Mouse (Mus musculus) heart, adult 2 months (tissue): ENCODE data around the gene D1Pas1.

Experiments used
- CTCF ChIP-seq: fragments of 200-600 bp; IDR thresholded peaks from 2 replicates; pipeline ENCODE4 v1.8.1; 2022; ENCODE audit warnings: antibody characterized with exemption, mild to moderate bottlenecking, moderate library complexity
- EP300 ChIP-seq: fragments of 200-500 bp; IDR thresholded peaks from 2 replicates; pipeline ENCODE4 v1.6.1; 2011; ENCODE audit warnings: low read depth, low read length, control low read depth; ENCODE audit not compliant: insufficient read depth
- POLR2A ChIP-seq: fragments of 200-500 bp; IDR thresholded peaks from 2 replicates; pipeline ENCODE4 v1.6.1; 2011; ENCODE audit warnings: mild to moderate bottlenecking, low read depth, low read length, control low read depth; ENCODE audit not compliant: insufficient read depth

GRCm38 (mm10) chr1:187008236-187008635, 41.0 kb downstream of the D1Pas1 start:
- no peak for TF ChIP-seq CTCF
- TF ChIP-seq POLR2A, result no peak
- no peak for TF ChIP-seq EP300
